Mouse (Mus musculus) gastrocnemius, postnatal 14 days (tissue): Measurements from ENCODE around the gene Lum. TPM values are rescaled to one million over a fixed set of nuclear protein-coding genes. Genes with fewer than 3 reads are reported as not detected.

ENCODE experiments used
- DNase-seq: peaks from one replicate; pipeline ENCODE4 v3.0.0; 2021; ENCODE audit warnings: mixed read lengths
- intact Hi-C: fragments of 180-260 bp; cut with DNase I; formaldehyde crosslinking; loops from one replicate; pipeline ENCODE4 v1.15.1; 2025; ENCODE audit warnings: low total_unique reads
- long read RNA-seq, 2 experiments: library from polyadenylated mRNA; stranded (forward); transcript quantifications; one replicate each; pipeline ENCODE4 v2.0.0; 2021
- total RNA-seq, 2 experiments: library from RNA; stranded (reverse); gene quantifications; 2 replicates each; pipeline ENCODE4 v1.2.3; 2021

The Lum gene
- total RNA-seq, result 10 to 100 TPM; 36.7 to 56.8 TPM
- long read RNA-seq, experiment 1, transcript Lum-201 (3 exons, 2,448 nt), result major isoform, 36 of 38 reads
- long read RNA-seq, experiment 1, partial matches to known transcripts, result 1 of 38 reads
- long read RNA-seq, experiment 1, other reads (novel, unspliced or antisense), result 1 of 38 reads
- long read RNA-seq, experiment 2, transcript Lum-201 (3 exons, 2,448 nt), result major isoform, 75 of 77 reads
- long read RNA-seq, experiment 2, partial matches to known transcripts, result 2 of 77 reads
- long read RNA-seq, experiment 2, other reads (novel, unspliced or antisense), result 0 of 77 reads

DNA sequence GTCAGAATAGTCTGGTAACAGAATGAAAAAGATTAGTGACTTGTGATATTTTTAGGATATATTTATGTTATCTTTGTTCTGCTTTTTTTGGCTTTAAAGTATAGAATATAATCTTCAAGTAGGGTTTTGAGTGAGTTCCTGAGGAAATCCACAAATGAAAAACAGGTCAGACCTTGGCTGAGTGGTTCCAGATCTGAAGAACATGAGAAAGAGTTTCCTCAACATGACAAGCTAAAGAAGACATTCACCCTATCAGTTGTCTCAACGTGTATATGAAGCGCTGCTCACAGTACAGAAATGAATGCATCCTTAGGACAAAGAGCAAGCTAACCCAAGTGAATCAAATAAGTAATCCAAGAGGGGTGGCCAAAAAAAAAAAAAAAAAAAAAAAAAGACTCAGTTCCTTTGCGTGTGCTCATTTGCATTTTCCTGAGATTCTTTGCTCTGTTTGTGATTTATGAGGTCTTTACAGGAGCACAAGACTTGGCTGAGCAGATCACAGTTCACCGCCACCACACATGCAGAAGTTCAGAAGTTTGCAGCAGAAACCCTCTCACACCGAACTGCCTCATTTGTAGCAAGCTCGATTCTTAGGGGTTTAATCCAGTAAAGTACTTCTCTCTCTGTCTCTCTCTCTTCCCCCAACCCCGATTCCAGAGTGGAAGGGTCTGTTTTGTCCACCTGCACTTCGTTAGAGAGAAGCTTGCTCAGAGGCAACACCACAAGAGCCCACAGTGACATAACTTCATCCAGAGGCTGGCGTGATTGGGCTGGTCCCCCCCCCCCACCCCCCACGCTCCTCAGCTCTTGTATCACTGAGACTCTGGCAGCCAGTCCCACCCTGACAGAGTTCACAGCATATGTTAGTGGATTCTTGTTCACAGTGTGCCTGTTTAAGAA, at the start of gene Lum:
Gene Lum, plus strand, starts transcription at position 172 of the 900 bp plus-strand sequence.
- intact Hi-C loops, result no loop called here
- DNase-seq, result peak; percentile 31

DNA sequence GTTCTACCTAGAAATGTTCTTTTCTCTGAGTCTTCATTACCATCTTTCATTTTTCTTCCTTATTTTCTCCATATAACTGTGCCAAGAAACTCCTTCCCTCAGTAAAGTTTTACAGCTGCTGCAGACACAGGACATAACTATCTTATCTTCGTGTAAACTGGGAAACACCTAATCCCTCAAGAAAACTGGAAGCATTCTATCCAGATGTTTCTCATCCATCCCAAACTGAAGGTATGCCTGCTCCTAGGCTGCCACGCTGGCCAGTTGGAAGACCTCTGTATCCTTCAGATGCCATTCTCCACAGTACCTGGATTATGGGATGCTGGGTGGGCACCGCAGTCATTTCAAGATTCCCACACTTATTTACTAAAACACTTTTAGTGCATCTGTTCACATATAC, 41.6 kb upstream of the Lum start:
- no peak for DNase-seq
- intact Hi-C loops, result no loop called here

DNA sequence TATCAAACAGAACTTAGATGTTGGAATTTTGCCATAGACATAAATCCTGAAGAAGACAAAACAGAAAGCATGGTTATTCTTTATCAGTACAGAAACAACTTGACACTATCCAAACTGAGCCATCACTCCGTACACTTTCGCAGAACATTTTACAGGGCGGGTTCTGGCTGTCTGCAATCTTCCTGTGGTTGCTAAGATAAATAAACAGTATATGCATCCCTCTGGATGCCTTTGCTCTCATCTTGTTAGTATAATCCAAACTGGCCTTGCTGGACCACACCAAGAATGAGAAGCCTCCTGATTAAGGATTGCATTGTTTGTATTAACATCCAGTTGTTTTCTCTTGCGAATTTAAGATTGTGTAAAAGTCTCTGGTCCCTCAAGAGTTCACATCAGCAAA, 29.2 kb upstream of the Lum start:
- intact Hi-C loops, result no loop called here
- no peak for DNase-seq

DNA sequence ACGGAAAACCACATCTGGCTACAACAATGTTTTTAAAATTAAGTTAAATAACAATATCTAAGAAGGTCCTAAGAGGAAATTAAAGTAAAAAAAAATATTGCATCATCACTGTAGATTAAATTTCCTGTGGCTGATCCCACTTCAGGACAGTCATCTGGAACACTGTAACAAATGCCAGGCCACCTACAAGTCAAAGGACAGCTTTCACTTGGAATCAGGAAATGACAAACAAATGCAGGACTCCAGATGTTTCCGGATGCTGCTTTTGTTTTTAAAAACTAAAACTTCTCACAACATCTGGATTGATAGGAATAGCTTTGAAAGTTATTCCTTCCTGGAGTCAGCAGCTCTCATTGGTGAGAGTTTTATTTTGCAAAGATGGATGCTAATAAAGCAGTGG, 28.0 kb upstream of the Lum start:
- DNase-seq, result no peak
- intact Hi-C loops, result no loop called here

DNA sequence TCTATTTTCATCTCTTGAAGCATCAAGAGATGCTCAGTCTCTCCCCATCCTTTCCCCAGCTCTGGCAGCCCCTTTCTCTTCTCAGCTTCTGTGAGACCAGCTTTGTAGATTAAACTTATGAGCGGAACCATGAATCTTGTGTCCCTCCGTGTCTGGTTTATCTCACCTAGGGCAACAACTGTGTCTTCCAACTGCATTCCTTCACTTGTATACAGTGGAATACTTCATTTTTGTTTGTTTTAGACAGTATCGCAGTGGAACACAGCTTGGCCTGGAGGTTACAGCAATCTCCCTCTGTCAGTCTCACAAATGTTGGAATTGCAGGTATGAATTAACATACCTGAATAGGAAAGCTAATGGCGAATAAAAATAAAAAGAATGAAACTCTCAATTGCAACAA, 26.7 kb upstream of the Lum start:
- intact Hi-C loops, result no loop called here
- DNase-seq, result no peak

DNA sequence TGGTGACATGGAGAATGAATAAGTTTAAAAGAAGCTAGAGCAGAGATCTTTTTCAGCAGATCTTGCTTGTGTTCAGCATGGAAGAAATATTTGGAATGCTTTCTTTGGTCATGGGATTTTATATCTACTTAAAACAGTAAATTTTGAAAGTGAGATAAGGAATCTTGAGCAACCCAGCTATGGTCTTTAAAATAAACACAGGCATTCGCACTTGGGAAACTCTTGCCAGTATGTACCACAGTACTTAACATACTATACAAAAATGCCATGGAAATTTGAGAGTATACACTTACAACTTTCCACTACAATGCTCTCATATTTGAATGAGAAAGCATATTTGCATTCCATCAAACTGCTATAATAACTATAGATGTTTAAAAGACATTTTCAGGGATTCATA, 17.2 kb upstream of the Lum start:
- intact Hi-C loops, result no loop called here
- no peak for DNase-seq

DNA sequence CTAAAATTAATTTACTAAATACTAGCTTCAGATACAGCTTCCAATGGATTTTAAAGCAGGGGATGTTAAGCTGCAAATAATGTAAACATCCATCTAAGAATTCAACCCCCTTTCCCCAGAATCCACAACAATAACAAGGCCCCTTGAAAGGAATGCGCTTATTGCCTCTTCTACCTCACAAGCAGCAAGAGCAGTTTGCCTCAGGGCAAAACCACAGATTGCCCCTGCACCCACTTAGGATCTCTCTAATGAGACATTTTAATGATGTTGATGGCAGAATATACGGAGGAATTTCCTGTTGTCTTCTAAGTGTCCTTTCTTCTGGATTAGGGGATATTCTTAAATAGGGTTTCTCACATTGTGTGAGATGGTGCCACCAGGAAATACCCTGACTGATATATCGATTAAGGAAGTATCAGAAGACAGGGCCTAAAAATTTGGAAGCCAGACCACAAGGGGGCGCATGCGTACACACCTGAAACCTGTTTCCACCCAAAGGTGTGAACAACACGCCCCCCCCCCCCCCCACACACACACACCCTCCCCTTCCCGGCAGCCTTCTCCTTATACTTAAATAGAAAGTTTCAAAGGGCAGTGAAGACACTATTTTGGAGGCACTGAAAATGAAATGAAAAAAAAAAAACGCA, 2.7 kb downstream of the Lum start:
- DNase-seq, result peak; percentile 8
- intact Hi-C loops, result no loop called here

DNA sequence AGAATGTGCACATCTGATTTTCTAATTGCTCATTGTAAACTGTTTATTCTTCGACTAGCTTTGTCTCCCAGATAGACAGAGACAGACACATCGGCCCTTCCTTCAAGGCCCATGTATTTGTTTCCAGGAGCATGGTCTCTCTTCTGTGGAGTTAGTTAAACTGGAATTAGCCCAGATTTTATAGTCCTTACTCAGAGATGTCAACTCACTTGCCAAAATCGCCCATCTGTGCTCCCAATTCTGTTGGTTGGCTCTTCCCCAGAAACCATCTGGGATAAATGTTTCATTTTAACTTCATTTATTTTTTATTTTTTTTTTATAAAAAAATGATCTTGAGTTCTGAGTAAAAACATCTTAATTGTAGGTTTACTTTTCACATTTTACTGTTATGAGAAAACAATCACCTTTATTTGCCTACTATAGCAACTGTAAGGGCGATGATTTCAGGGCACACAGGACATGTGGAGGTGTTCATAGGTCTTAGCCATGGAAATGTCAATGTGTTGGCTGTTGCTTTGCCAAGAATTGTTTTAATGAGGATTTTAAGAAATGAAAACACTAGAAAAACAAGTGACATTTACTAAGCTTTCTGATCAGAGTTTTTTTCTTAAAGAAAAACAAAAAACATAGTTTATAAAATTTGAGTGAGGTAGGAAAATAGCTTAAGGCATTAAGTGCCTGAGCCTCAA, 17.8 kb downstream of the Lum start:
- intact Hi-C loops, result no loop called here
- DNase-seq, result no peak

DNA sequence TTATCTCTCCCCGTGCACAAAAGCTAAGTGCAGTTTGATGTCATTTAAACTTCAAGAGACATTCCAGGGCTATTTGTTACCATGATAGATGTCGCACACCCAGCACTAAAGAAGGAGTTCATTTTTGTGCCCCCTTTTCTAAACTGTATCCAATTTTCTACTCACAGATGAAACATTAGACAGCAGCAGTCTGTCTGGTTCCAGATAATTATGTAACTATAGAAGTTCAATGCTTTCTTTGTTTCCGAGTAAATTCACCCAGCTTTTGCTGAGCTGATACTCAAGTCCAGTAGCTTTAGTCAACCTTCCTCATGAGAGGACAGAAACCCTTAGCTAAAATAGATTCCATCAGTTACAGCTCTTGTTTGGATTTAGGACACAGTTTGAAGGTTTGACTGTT, 19.2 kb downstream of the Lum start:
- DNase-seq, result no peak
- intact Hi-C loops, result no loop called here

DNA sequence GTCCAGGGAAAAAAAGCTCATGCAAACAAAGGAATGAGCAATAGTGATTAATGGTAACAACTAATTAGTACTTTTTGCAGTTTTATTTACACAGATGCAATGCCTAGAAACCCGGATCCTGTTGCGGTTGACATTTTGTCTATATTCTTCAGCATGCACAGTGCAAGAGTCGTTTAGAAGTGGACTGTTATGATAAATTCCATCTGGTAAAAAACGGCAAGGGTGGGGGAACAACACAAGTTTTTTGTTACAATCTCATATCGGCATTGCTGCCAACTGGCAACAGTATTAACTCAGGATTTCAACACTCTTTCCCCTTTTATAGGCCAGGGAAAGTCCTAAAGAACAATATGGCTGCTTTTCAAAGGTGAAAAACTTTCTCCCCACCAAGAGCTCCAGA, 22.2 kb downstream of the Lum start:
- intact Hi-C loops, result no loop called here
- peak; percentile 20 for DNase-seq

DNA sequence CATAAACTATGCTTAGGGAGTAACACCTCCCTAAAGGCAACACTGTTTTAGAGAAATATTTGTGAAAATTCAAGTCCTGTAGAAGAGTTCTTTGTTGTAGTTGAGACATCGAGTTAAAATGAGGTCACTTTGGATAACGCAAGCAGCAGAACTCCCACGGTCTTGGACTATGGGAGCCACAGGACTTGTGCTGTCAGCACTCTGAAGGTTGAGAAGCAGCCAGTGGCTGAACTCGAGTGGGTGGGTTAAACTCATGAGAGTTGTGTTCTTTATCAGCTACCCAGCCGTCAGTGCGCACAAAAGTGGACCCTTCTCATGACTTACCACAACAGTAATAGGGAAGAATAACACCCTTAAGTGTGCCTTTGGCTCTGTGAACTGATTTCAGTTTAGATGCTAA, 24.6 kb downstream of the Lum start:
- DNase-seq, result peak; percentile 18
- intact Hi-C loops, result no loop called here

DNA sequence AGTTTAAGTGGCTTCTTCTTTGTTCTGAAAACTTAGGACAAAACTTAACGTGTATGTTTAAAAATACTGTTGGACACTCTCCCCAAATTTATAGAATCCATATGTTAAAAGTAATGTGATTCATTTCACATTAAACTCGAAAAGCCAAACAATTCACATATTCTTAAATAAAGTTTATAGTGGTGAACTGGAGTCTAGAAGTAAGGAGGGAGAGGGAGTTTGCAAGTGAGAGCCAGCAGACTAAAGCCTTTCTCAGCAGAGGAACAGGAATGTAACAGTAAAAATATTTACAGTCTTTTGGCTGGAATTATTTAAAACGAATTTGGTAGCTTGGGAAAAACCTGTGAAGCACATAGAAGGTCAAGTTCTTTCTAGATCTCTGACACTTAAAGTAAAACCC, 26.1 kb downstream of the Lum start:
- no peak for DNase-seq
- intact Hi-C loops, result no loop called here

DNA sequence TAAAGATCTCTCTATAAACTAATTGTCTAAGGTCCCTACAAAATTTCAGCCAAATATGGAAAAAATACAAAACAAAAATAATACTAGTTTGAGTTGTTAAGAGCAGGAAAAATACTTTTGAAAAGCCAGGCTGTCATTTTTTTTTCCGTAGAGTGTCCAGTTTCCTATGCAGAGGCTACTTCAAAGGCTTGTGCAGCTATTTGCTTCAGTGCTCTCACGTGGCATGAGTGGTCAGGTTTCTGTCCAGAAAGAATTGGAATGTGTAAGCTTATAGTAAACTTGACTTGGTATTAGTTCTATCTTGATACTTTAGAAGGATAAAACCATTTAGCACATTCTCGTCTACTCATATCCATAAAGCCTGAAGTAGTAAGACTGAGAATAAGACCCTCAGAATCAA, 26.8 kb downstream of the Lum start:
- DNase-seq, result no peak
- intact Hi-C loops, result no loop called here

DNA sequence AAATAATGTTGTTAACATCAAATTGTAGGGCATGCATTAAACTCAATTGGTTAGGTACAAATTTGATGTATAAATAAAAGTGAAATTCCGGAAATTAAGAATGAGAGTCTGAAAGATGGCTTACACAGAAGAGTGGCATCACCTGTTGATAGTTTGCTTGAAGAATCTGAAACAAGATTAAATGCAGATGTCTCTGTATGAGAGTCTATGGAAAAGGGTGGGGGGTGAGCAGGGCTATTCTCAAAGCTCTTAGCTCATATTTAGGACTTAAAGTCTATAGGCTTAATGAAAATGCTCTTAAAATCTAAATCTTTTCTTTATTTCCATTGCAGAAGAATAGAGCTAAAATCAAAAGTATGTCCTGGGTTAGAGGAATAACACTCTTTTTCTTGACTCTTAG, 30.8 kb downstream of the Lum start:
- DNase-seq, result no peak
- intact Hi-C loops, result no loop called here

DNA sequence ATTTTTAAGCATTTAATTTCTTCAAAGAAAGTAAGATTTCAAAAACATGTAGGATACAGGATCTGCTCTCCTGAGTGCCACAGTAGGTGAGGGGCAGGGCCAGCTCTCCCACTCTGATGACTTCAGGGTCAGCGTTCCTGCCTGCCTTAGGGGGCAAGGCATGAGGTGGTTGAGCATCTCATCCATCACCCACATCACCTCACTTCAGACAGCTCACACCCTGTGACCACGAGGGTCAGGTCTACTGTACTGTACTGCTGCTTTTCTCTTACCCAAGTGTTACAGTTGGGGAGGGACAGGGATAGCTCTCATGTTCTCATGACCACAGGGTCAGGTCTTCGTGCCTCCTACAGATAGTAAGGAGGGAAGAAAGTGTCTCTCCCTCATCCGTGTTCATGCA, 36.8 kb downstream of the Lum start:
- intact Hi-C loops, result no loop called here
- no peak for DNase-seq

DNA sequence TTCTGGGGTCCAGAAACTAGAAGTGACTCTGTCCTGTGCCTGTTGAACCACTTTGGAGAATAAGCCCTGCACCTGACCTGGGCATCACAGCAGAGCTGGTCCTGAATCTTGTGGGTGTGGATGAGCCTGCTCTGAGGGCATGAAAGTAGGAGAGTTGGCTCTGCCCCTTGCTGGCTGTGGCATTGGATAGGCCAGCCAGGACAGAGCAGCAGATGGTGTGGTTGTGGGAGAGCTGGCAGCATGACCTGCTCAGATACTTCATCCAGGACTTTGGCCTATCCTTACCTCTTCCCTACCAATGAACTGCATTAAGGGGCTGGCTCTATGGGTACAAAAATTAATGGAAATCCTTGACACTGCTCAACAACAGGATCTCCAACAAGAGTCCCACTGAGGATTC, 38.3 kb downstream of the Lum start:
- intact Hi-C loops, result no loop called here
- DNase-seq, result no peak

DNA sequence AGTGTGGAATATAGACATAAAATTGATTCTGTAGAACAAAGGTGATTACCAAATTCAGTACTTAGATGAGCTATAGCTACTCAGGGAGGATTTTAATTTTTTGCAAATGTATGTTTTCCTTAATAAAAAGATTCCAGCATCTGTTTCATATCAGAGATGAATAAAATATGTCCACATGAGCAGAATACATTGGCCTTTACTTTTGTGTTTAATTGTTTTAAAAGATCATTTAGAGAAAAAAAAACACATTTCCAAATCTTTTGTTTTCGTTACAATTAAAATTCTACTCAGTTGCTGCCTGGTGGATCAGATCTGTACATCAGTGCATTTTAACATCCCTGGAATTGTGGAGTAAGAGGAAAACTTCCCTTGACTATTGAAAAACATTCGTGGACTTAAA, 41.7 kb downstream of the Lum start, which contains the start of gene Kera:
Gene Kera, plus strand, starts transcription at position 301 of the 400 bp plus-strand sequence.
- DNase-seq, result no peak
- intact Hi-C loops, result no loop called here
